Mouse (Mus musculus) hindlimb bud, embryonic 11.5 days (tissue): ENCODE results near the gene Flad1.
"Not testable (repeated sequence)": the region's sequence is repeated elsewhere in the genome, so short reads cannot be mapped to it uniquely, and the experiment has no call there.

Experiments used
- DNase-seq: peaks from one replicate; pipeline ENCODE4 v3.0.0-alpha.2; 2012; ENCODE audit warnings: low read depth, low spot score; ENCODE audit errors: extremely low spot score

Flad1 gene

DNA sequence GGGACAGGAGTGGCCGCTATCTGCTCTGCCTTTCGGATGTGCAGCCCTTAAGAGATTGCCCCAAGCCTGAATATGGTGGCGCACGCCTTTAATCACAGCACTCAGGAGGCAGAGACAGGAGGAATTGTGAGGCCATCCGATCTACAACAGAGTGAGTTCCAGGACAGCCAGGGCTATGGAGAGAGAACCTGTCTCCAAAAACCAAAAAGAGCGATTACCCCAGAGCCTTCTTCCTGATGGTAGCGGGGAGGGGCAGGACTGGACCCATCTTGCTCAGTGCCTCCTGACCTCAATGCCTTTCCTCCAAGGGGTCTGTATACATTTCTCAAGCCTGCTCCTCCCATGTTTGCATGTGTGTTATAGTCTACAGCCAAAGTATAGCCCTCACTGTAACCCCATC, 17.4 kb upstream of the Flad1 start:
- not testable (repeated sequence) for DNase-seq

GRCm38 (mm10) chr3:89425876-89426275, 14.2 kb upstream of the Flad1 start:
- no peak for DNase-seq

GRCm38 (mm10) chr3:89425141-89425525, 13.5 kb upstream of the Flad1 start:
- no peak for DNase-seq

DNA sequence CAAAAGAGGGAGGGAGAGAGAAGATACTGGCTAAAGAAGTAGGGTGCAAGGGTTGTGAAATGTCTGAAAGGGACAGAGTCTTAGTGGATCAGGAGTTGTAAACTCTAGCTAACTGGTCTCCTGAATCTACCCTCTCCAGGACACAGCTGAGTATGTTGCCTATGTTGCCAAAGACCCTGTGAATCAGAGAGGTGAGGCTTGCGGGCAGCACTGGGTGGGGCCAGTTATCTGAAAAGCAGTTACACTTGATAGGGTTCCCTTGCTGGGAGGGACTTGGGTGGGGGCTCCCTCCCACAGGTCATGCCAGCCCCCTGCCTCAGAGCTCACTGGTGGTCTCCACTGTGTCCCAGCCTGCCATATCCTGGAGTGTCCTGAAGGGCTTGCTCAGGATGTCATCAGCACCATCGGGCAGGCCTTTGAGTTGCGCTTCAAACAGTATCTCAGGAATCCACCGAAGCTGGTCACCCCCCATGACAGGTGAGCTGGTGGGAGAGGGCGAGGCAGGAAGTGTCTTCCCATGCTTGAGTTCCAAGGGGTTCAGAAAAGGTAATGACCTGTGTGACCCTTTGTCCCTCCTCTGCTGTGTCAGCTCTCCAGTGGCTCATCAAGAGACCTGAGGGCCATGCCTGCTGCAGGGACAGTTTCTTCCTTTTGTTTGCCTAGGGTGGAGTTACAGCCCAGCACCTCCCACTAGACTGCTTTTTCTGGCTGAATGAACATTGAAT, 12.9 kb upstream of the Flad1 start:
- no peak for DNase-seq

- no peak for DNase-seq
These were observed 11.0 kb upstream of the Flad1 start for GRCm38 (mm10) chr3:89422556-89423205.

DNA sequence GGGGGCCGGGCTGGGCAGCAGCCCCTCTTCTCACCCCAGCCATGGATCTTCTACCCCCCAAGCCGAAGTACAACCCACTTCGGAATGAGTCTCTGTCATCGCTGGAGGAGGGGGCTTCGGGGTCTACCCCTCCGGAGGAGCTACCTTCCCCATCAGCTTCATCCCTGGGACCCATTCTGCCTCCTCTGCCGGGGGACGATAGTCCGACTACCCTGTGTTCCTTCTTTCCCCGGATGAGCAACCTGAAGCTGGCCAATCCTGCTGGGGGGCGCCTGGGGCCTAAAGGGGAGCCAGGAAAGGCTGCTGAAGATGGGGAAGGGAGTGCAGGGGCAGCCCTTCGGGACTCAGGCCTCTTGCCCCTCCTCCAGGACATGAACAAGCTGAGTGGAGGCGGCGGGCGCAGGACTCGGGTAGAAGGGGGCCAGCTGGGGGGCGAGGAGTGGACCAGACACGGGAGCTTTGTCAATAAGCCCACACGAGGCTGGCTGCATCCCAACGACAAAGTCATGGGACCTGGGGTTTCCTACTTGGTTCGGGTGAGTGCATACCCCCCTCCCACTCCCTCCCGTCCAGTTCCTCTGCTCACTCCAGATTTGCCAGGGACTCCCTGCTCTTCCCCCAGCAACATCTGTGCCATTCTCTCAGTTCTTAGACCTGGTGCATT, 10.3 kb upstream of the Flad1 start:
- DNase-seq: no peak

GRCm38 (mm10) chr3:89421002-89421774, 9.5 kb upstream of the Flad1 start:
- no peak for DNase-seq

DNA sequence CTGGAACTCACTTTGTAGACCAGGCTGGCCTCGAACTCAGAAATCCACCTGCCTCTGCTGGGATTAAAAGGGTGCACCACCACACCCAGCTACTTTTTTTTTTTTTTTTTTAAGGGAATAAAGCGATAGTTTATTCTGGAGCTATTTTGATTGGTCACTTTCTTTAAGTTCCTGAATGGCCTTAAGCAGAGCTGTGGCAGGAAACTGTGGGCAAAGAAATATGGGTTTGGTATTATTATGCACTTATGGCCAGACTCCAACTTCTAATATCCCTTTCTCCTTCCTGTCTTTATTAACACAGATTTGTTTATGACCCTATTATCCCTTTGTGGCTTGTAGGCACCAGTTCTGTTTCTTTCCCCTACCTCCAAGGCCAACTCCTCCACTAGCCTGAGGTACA, 8.8 kb upstream of the Flad1 start:
- no peak for DNase-seq

- DNase-seq: no peak
These were observed 8.3 kb upstream of the Flad1 start for GRCm38 (mm10) chr3:89419981-89420380.

GRCm38 (mm10) chr3:89419571-89419970, 7.9 kb upstream of the Flad1 start:
- no peak for DNase-seq

DNA sequence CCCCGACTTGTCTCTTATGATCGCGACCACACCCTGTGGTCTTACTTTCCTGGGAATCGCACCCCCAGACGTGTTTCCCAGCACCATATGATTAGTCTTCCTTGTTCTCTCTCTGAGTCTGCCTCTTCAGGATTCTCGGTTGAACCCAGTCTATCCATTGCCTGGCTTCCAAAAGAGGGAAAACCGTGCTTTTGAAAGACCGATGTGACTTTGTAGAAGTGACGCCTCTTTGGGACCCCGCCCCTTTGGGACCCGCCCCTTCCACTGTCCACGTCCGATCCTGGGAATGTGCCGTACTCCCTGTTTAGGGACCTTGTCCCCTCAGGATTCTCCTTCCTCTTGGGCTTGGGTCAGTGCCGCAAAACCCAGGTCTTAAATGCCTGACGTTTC, 7.2 kb upstream of the Flad1 start:
- no peak for DNase-seq

GRCm38 (mm10) chr3:89418170-89418860, 6.6 kb upstream of the Flad1 start, which contains the start of the genes Cks1b and Shc1:
TSS of gene Cks1b (minus strand) at chr3:89418383.
TSS of gene Shc1 (plus strand) at chr3:89418443.
- peak; percentile 98 for DNase-seq

DNA sequence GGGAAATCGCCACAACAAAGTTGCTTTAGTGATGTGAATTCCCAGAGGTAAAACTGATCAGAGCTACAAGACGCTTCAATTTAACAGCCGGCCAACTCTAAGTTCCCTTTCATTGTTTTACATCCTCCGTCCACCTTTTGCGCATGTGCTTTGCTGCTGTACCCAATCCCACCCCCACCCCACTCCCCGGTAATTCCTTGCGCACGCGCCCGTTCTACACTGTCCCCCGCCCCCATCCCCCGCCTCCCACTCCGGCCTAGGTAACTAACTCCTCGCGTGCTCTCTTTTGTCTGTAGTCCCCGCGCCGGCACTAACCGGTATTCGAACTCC, 6.1 kb upstream of the Flad1 start:
- DNase-seq: no peak

- no peak for DNase-seq
These were observed 5.5 kb upstream of the Flad1 start for GRCm38 (mm10) chr3:89417131-89417530.

DNA sequence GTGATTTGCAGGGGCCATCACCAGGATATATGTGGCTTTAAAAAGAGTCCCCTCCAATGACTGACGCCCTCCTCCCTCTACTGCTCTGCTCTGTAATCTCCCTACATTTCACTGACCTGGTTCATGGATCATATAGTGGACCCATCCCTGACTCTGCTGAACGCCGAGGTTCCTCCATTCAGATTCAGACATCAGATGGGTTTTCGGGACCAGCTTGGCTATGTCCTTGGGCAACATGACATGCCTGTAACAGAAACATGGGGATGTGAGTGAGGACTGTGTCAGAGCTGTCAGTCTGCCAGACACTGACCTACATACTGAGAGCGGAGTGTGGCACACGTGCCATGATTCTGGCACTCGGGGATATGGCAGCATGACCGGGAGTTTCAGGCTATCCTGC, 4.5 kb upstream of the Flad1 start:
- DNase-seq: no peak

DNA sequence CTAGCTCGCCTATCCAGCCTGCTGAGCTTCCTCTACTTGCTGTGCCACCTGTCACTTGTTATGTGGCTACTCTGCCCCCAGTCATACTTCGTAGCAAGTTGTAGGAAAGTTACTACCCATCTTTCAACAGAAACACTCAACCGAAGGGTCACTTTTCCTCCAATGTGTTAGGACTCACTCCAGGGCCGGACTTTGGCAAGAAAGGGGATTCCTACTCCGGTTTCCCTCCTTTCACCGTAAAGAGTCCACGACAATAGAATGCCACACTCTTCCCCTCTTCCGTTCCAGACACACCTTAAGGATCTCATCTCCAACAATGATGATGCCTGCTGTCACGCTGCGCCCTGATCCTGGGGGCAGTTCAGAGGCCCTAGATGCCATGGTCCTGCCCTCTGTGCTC, 806 bp downstream of the Flad1 start:
- DNase-seq: no peak

DNA sequence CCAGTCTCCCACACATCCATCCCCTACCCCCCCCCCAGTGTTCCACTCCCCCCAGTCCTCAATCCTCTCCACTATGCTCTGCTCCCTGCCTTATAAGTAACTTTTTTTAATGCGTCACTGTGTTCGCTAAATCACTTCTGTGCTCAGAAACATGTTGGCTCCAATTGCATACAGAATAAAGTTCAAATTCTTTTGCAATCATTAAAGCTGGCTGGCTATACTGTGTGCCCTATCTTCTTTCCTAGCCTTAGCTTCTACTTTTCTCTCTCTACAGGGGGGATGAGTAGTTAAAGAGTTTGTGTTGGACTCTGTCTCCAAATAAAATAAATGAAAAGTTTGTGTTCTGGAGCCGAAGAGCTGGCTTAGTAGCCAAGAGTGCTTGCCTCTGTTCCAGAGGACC, 2.0 kb downstream of the Flad1 start:
- DNase-seq: no peak

- DNase-seq: no peak
These were observed 3.2 kb downstream of the Flad1 start for GRCm38 (mm10) chr3:89408448-89408847.

DNA sequence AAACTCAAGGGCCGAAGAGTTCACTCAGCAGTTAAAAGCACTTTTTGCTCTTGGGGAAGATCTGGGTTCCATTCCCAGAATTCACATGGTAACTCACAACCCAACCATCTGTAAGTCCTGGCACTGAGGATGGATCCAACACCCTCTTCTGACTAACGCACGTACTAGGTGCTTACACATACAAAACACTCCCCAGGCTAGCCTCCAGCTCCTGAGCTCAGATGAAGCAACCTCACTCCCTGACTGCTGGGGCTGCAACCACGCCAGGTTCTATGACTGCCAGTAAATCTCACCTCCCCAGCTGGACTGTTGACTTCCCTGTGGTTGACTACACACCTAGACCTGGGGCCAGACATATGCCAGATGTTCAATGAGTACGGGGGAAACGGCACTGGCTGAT, 4.8 kb downstream of the Flad1 start:
- no peak for DNase-seq

DNA sequence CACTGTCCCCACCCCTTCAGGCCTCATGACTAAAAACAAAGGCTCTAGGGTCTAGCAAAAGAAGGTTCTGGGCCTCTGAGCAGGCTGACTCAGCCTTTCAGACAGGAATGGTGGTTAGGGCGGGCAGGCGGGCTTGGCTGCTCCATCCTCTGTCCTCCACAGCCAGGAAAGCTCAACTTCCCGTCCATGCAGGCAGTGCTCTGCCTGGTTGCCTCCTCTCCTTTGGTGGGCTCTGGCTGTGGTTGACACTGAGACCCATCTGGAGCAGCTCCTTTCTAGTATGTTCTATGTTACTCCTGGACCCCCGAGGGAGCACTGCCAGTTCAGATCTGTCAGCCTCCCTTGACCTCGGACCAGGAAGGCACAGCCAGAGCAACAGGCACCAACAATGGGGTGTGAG, 9.0 kb downstream of the Flad1 start, which contains the start of gene Lenep:
Gene Lenep (minus strand): TSS at position 101 of the 400 bp plus-strand sequence.
- no peak for DNase-seq

- no peak for DNase-seq
These were observed 10.3 kb downstream of the Flad1 start for GRCm38 (mm10) chr3:89401329-89401728.
